Mouse (Mus musculus): ENCODE measurements around the gene Fzd10.

Fzd10 gene

GRCm38 (mm10) chr5:128598760-128599364, 1.8 kb upstream of the Fzd10 start:
- in situ Hi-C loops (cut with MboI; ENCODE audit: low pct_unique_long_range_greater_than_20kb in 1 of 2, low sequenced_read_pairs in 2 of 2, unreplicated experiment in 1 of 2): no loop called here

- in situ Hi-C loops (cut with MboI; ENCODE audit: low pct_unique_long_range_greater_than_20kb in 1 of 2, low sequenced_read_pairs in 2 of 2, unreplicated experiment in 1 of 2): loop anchor here in 1 of 2 experiments (25.0 kb wide), 1 partner anchor 912 kb away; no protein-coding TSS in a partner anchor
Observed at GRCm38 (mm10) chr5:128599365-128600071, 1.1 kb upstream of the Fzd10 start.

DNA sequence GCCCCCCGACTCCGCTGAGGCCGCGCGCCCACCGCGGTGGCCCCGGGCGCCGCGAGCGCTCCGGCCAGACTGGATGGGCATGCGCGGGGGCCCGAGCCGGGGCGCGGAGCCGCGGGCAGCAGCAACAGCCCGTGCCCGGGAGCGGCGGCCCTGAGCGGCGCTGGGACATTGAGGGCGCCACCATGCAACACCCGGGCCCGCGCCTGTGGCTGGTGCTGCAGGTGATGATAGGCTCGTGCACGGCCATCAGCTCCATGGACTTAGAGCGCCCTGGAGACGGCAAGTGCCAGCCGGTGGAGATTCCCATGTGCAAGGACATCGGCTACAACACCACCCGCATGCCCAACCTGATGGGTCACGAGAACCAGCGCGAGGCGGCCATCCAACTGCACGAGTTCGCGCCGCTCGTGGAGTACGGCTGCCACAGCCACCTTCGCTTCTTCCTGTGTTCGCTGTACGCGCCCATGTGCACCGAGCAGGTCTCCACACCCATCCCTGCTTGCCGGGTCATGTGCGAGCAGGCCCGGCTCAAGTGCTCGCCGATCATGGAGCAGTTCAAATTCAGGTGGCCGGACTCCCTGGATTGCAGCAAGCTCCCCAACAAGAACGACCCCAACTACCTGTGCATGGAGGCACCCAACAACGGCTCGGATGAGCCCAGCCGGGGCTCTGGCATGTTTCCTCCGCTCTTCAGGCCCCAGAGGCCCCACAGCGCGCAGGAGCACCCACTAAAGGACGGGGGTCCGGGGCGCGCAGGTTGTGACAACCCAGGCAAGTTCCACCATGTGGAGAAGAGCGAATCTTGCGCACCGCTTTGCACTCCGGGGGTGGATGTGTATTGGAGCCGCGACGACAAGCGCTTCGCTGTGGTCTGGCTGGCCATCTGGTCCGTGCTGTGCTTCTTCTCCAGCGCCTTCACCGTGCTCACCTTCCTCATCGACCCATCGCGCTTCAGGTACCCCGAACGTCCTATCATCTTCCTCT, 684 bp downstream of the Fzd10 start:
- in situ Hi-C loops (cut with MboI; ENCODE audit: low pct_unique_long_range_greater_than_20kb in 1 of 2, low sequenced_read_pairs in 2 of 2, unreplicated experiment in 1 of 2): loop anchor here in 1 of 2 experiments (25.0 kb wide), 1 partner anchor 914 kb away; no protein-coding TSS in a partner anchor

- in situ Hi-C loops (cut with MboI; ENCODE audit: low pct_unique_long_range_greater_than_20kb in 1 of 2, low sequenced_read_pairs in 2 of 2, unreplicated experiment in 1 of 2): loop anchor here in 1 of 2 experiments (25.0 kb wide), 1 partner anchor 916 kb away; no protein-coding TSS in a partner anchor
Observed at GRCm38 (mm10) chr5:128603693-128604092, 3.0 kb downstream of the Fzd10 start.

- in situ Hi-C loops (cut with MboI; ENCODE audit: low pct_unique_long_range_greater_than_20kb in 1 of 2, low sequenced_read_pairs in 2 of 2, unreplicated experiment in 1 of 2): loop anchor here in 1 of 2 experiments (25.0 kb wide), 1 partner anchor 919 kb away; no protein-coding TSS in a partner anchor
Observed at GRCm38 (mm10) chr5:128606596-128606995, 6.0 kb downstream of the Fzd10 start.

DNA sequence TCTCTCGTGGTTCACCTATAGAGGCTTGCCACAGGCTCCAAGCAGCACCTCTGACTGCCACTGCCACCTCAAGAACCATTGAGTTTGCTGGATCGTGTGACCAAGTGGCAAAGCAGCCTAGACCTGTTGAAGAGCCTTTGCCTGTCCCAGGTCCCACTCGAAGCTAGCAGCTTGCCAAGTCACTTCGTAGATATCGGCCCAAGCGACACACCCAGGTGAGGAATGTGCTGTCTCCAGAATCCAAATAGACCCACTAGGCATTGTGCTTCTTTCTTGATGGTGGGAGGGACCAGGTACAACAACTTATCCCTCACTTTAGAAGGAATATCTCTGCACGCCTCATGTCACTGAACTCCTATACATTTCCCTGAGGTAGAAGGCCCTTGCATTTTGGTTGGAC, 8.4 kb downstream of the Fzd10 start:
- in situ Hi-C loops (cut with MboI; ENCODE audit: low pct_unique_long_range_greater_than_20kb in 1 of 2, low sequenced_read_pairs in 2 of 2, unreplicated experiment in 1 of 2): loop anchor here in 1 of 2 experiments (25.0 kb wide), 1 partner anchor 922 kb away; no protein-coding TSS in a partner anchor

DNA sequence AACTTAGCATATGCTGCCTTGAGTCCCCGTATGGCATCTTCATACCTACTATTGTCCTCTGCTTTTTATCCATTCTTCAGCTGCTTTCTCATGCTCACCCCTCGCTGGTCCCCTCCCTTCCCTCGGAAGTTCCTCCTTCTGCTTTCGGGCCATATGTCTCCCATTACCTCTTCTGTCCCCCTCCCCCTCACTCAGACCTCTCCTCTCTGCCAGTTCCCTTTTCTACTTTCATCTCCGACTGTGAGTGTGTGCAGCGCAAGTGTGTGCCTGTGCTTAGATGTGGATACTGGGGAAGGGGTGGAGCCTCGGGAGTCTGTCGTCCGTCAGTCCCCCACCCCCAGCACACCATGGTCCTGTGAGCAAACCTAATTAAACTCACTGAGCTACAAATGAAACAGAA, 17.0 kb downstream of the Fzd10 start:
- in situ Hi-C loops (cut with MboI; ENCODE audit: low pct_unique_long_range_greater_than_20kb in 1 of 2, low sequenced_read_pairs in 2 of 2, unreplicated experiment in 1 of 2): loop anchor here in 1 of 2 experiments (25.0 kb wide), 1 partner anchor 930 kb away; no protein-coding TSS in a partner anchor

GRCm38 (mm10) chr5:128619987-128620386, 19.3 kb downstream of the Fzd10 start:
- in situ Hi-C loops (cut with MboI; ENCODE audit: low pct_unique_long_range_greater_than_20kb in 1 of 2, low sequenced_read_pairs in 2 of 2, unreplicated experiment in 1 of 2): loop anchor here in 1 of 2 experiments (25.0 kb wide), 1 partner anchor 933 kb away; no protein-coding TSS in a partner anchor

DNA sequence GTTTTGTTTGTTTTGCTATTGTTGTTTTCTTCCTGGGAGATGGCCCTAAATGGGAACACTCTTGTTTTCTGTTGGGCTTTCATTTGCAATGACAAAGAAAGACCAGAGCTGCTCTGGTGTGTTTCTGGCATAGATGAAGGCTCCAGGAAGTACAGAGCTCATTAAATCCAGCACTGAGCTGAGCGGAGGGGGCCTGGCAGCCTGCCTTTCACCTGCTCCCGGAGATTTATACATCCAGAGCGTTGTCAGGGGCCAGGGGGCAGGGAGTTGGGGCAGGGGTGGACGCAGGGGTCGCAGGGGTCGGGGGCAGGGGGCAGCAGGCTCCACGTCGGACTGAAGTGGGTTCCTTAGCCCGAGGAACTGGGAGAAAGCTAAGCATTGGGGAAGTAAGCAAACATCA, 19.8 kb downstream of the Fzd10 start:
- in situ Hi-C loops (cut with MboI; ENCODE audit: low pct_unique_long_range_greater_than_20kb in 1 of 2, low sequenced_read_pairs in 2 of 2, unreplicated experiment in 1 of 2): loop anchor here in 1 of 2 experiments (25.0 kb wide), 1 partner anchor 933 kb away; no protein-coding TSS in a partner anchor

DNA sequence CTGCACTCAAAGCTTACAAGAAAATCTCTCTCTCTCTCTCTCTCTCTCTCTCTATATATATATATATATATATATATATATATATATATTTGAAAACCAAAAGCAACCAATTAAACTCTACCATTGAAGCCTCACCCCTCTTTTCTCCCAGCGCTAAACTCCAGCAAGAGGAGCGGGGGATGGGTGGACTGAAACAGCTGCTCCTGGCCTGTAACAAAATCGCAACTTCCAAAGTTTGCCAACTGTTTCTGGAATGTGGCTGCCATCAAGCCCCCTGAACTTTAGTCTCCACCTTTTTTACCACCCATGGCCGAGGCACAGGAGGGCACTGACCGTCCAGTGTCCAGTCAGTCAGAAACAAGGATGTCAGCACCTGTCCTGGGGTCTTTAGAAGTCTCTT, 27.1 kb downstream of the Fzd10 start:
- in situ Hi-C loops (cut with MboI; ENCODE audit: low pct_unique_long_range_greater_than_20kb in 1 of 2, low sequenced_read_pairs in 2 of 2, unreplicated experiment in 1 of 2): no loop called here

GRCm38 (mm10) chr5:128636648-128637047, 36.0 kb downstream of the Fzd10 start:
- in situ Hi-C loops (cut with MboI; ENCODE audit: low pct_unique_long_range_greater_than_20kb in 1 of 2, low sequenced_read_pairs in 2 of 2, unreplicated experiment in 1 of 2): no loop called here

- in situ Hi-C loops (cut with MboI; ENCODE audit: low pct_unique_long_range_greater_than_20kb in 1 of 2, low sequenced_read_pairs in 2 of 2, unreplicated experiment in 1 of 2): no loop called here
Observed at GRCm38 (mm10) chr5:128637071-128638015, 36.7 kb downstream of the Fzd10 start.

GRCm38 (mm10) chr5:128638716-128639115, 38.1 kb downstream of the Fzd10 start:
- in situ Hi-C loops (cut with MboI; ENCODE audit: low pct_unique_long_range_greater_than_20kb in 1 of 2, low sequenced_read_pairs in 2 of 2, unreplicated experiment in 1 of 2): no loop called here

DNA sequence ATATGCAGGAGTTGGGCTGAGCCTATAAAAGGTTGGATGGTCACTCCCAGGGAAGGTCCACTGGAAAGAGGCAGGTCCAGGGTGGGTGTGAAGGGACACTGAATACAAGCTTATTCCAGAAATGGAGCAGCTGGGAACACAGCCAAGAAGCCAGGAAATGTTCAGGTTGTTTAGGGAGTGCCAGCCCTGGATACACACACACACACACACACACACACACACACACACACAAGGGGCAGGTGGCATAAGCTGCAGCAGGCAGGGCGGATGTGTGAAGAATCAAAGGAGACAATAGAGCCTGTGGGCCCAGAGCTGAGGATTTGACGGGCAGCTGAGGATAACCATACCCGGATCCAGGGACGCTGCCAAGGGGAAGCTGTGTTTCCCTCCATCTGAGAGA, 42.4 kb downstream of the Fzd10 start:
- in situ Hi-C loops (cut with MboI; ENCODE audit: low pct_unique_long_range_greater_than_20kb in 1 of 2, low sequenced_read_pairs in 2 of 2, unreplicated experiment in 1 of 2): no loop called here

DNA sequence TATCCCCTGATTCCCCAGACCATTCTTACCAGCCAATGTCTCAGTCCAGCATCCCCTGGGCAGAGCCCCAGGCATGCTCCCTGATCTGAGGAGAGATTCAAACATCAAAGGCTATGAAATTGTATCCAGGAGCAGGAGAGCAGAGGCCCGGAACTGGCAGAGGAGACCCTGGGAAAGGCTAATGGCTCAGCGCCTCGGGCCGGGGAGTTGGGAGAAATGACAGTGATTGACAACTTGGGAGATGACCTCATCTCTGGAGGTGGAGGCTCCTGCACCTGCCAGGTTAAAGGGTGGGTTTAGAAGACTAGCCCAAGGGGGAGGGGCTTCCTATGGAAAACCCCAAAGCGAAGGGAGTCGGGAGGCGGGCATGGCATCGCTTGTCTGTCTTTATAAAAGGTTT, 45.1 kb downstream of the Fzd10 start:
- in situ Hi-C loops (cut with MboI; ENCODE audit: low pct_unique_long_range_greater_than_20kb in 1 of 2, low sequenced_read_pairs in 2 of 2, unreplicated experiment in 1 of 2): no loop called here

- in situ Hi-C loops (cut with MboI; ENCODE audit: low pct_unique_long_range_greater_than_20kb in 1 of 2, low sequenced_read_pairs in 2 of 2, unreplicated experiment in 1 of 2): no loop called here
Observed at GRCm38 (mm10) chr5:128646286-128646685, 45.6 kb downstream of the Fzd10 start.

DNA sequence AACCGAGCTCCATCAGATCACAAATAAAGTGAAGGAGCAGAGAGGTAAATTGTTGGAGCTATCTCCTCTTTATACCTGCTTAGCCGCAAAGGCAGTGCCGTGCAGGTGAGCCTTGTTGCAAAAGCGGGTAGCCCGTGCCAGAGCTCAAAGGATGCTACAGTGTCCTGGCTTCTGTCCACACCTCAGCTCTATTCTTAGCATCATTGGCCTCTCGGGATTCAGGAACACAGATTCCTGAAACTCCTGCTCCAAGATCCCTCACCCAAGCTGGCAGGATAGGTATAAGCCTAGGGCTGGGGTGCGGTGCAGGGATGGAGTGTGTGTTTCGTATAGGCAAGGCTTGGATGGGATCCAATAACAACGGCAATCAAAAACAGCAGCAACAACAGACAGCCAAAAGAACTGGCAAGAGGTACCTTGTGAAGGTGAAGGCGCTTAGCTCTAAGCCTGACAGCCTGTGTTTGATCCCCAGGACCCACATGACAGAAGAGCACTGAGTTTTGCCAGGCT, 46.6 kb downstream of the Fzd10 start:
- in situ Hi-C loops (cut with MboI; ENCODE audit: low pct_unique_long_range_greater_than_20kb in 1 of 2, low sequenced_read_pairs in 2 of 2, unreplicated experiment in 1 of 2): no loop called here
